Mouse (Mus musculus) heart, embryonic 16.5 days (tissue): Measurements from ENCODE around the gene Tbc1d9. TPM values are rescaled to one million over a fixed set of nuclear protein-coding genes. Genes with fewer than 3 reads are reported as not detected.
A peak's percentile ranks its signal among the peaks of the same experiment; 100 is the strongest.

ENCODE experiments used
- ATAC-seq: fragments of 200-750 bp; cut with Nextera tagmentation; replicated peaks from 2 replicates; pipeline ENCODE4 v1.8.0; 2017; ENCODE audit warnings: moderate number of reproducible peaks; ENCODE audit not compliant: insufficient read depth, low FRiP score; ENCODE audit errors: extremely low read depth
- H3K27ac ChIP-seq: fragments of 300-500 bp; sonication (generic); 2 replicates; pipeline ENCODE4 v1.5.1; 2014; ENCODE audit warnings: mild to moderate bottlenecking, low read length, control low read depth, moderate library complexity
- H3K27me3 ChIP-seq: fragments of 300-500 bp; sonication (generic); 2 replicates; pipeline ENCODE4 v1.6.1; 2014; ENCODE audit warnings: low read length, mixed read lengths; ENCODE audit not compliant: control insufficient read depth, insufficient read depth
- H3K36me3 ChIP-seq: fragments of 300-500 bp; sonication (generic); 2 replicates; pipeline ENCODE4 v1.6.1; 2014; ENCODE audit not compliant: control insufficient read depth, insufficient read depth
- H3K4me1 ChIP-seq: fragments of 300-500 bp; sonication (generic); 2 replicates; pipeline ENCODE4 v1.6.1; 2014; ENCODE audit warnings: low read length, mixed read lengths; ENCODE audit not compliant: control insufficient read depth, insufficient read depth
- H3K4me2 ChIP-seq: fragments of 300-500 bp; sonication (generic); 2 replicates; pipeline ENCODE4 v1.6.1; 2014; ENCODE audit warnings: low read depth, mild to moderate bottlenecking, control low read depth, low read length
- H3K4me3 ChIP-seq: fragments of 300-500 bp; sonication (generic); 2 replicates; pipeline ENCODE4 v1.5.1; 2014; ENCODE audit warnings: mild to moderate bottlenecking, control low read depth, low read length
- H3K9ac ChIP-seq: fragments of 300-500 bp; sonication (generic); 2 replicates; pipeline ENCODE4 v1.6.1; 2014; ENCODE audit warnings: low read length, control low read depth
- H3K9me3 ChIP-seq: fragments of 300-500 bp; sonication (generic); replicated peaks from 2 replicates; pipeline ENCODE4 v1.6.1; 2016; ENCODE audit warnings: low read length; ENCODE audit not compliant: control insufficient read depth
- WGBS: fragments of 180-500 bp; shearing (Covaris S2); extraction: QIAGEN DNeasy Blood & Tissue Kit; methylation state at CpG from one replicate; pipeline ENCODE4 v1.1.7; 2014; 5-methylcytosine and 5-hydroxymethylcytosine counted together
- polyA plus RNA-seq: library from polyadenylated mRNA; unstranded; fragments of >200 nt; fragmentation: Nextera tagmentation; extraction: Ambion mirVana; gene quantifications from 2 replicates; pipeline ENCODE4 v1.2.1, GENCODE M21; 2015

The Tbc1d9 gene
- polyA plus RNA-seq, 1 experiment from 2014 or later, result 0.66 TPM

GRCm38 (mm10) chr8:83187363-83187962 lies 22.3 kb downstream of the Tbc1d9 start:
- Histone ChIP-seq H3K4me2 (no peak overlapping the region), H3K4me3 (no peak overlapping the region), H3K36me3 (no peaks in the 10 kb centered on the region), H3K9ac (no peak overlapping the region), H3K27me3 (no peaks in the 10 kb centered on the region), H3K4me1 (peaks cover 3% of the 10 kb centered on the region; the same call in 1 of the 2 replicates), H3K27ac (no peak overlapping the region), H3K9me3 (no peaks in the 10 kb centered on the region)
- 93% methylated on average over 10 of the region's 10 CpGs for WGBS
- no peak for ATAC-seq

GRCm38 (mm10) chr8:83189538-83190095 lies 24.5 kb downstream of the Tbc1d9 start:
- Histone ChIP-seq H3K27ac (no peak overlapping the region), H3K27me3 (no peaks in the 10 kb centered on the region), H3K4me1 (peaks cover 3% of the 10 kb centered on the region; the same call in 1 of the 2 replicates), H3K36me3 (no peaks in the 10 kb centered on the region), H3K9ac (no peak overlapping the region), H3K4me2 (no peak overlapping the region), H3K4me3 (no peak overlapping the region), H3K9me3 (no peaks in the 10 kb centered on the region)
- WGBS, result 55% methylated on average over 4 of the region's 4 CpGs
- no peak for ATAC-seq

- H3K4me3 ChIP-seq, result no peak overlapping the region
- H3K36me3 ChIP-seq, result no peaks in the 10 kb centered on the region
- no peaks in the 10 kb centered on the region for H3K9me3 ChIP-seq
- 77% methylated on average over 6 of the region's 6 CpGs for WGBS
- H3K9ac ChIP-seq, result no peak overlapping the region
- no peaks in the 10 kb centered on the region for H3K27me3 ChIP-seq
- no peak overlapping the region for H3K27ac ChIP-seq
- H3K4me1 ChIP-seq, result peaks cover 16% of the 10 kb centered on the region
- no peak for ATAC-seq
- H3K4me2 ChIP-seq, result no peak overlapping the region
These were observed 30.9 kb downstream of the Tbc1d9 start for GRCm38 (mm10) chr8:83196088-83196487.

GRCm38 (mm10) chr8:83199715-83200114 lies 34.6 kb downstream of the Tbc1d9 start:
- ATAC-seq, result no peak
- H3K27ac ChIP-seq, result no peak overlapping the region; the same call in 1 of the 2 replicates
- 52% methylated on average over 8 of the region's 8 CpGs for WGBS

GRCm38 (mm10) chr8:83200191-83201177 lies 35.3 kb downstream of the Tbc1d9 start:
- Histone ChIP-seq H3K36me3 (no peaks in the 10 kb centered on the region), H3K4me3 (peak overlapping the region; percentile 12; the same call in 1 of the 2 replicates), H3K27ac (peak overlapping the region; percentile 71), H3K4me1 (peaks cover 17% of the 10 kb centered on the region), H3K9me3 (no peaks in the 10 kb centered on the region), H3K27me3 (no peaks in the 10 kb centered on the region), H3K9ac (peak overlapping the region; percentile 44; the same call in 1 of the 2 replicates), H3K4me2 (peak overlapping the region; percentile 49)
- 48% methylated on average over 16 of the region's 16 CpGs for WGBS
- ATAC-seq, result peak; percentile 24; the same call in 1 of the 2 replicates

More at GRCm38 (mm10) chr8:83199715-83200114, 34.6 kb downstream of the Tbc1d9 start:
- Histone ChIP-seq H3K27me3 (no peaks in the 10 kb centered on the region), H3K4me2 (no peak overlapping the region), H3K4me1 (peaks cover 17% of the 10 kb centered on the region), H3K9me3 (no peaks in the 10 kb centered on the region), H3K4me3 (no peak overlapping the region), H3K36me3 (no peaks in the 10 kb centered on the region), H3K9ac (no peak overlapping the region)

GRCm38 (mm10) chr8:83202946-83203345 lies 37.8 kb downstream of the Tbc1d9 start:
- H3K27me3 ChIP-seq, result no peaks in the 10 kb centered on the region
- H3K9me3 ChIP-seq, result no peaks in the 10 kb centered on the region

GRCm38 (mm10) chr8:83205907-83206306 lies 40.8 kb downstream of the Tbc1d9 start:
- Histone ChIP-seq H3K9me3 (no peaks in the 10 kb centered on the region), H3K27ac (no peak overlapping the region), H3K9ac (no peak overlapping the region), H3K4me2 (no peak overlapping the region), H3K4me1 (peaks cover 2% of the 10 kb centered on the region), H3K4me3 (no peak overlapping the region), H3K27me3 (no peaks in the 10 kb centered on the region), H3K36me3 (no peaks in the 10 kb centered on the region)
- no peak for ATAC-seq
- 57% methylated on average over 7 of the region's 7 CpGs for WGBS

More at GRCm38 (mm10) chr8:83202946-83203345, 37.8 kb downstream of the Tbc1d9 start:
- H3K9ac ChIP-seq, result no peak overlapping the region
- ATAC-seq, result 0 out of 2 replicates have a peak, but pooled peaks have one; percentile 23
- H3K4me1 ChIP-seq, result peaks cover 17% of the 10 kb centered on the region
- no peak overlapping the region for H3K4me2 ChIP-seq
- no peaks in the 10 kb centered on the region for H3K36me3 ChIP-seq
- WGBS, result 74% methylated on average over 11 of the region's 11 CpGs
- no peak overlapping the region for H3K27ac ChIP-seq
- H3K4me3 ChIP-seq, result no peak overlapping the region

- Histone ChIP-seq H3K9me3 (no peaks in the 10 kb centered on the region), H3K36me3 (no peaks in the 10 kb centered on the region), H3K4me3 (no peak overlapping the region), H3K27me3 (no peaks in the 10 kb centered on the region), H3K4me1 (no peaks in the 10 kb centered on the region), H3K27ac (no peak overlapping the region), H3K9ac (no peak overlapping the region), H3K4me2 (no peak overlapping the region)
- no peak for ATAC-seq
- WGBS, result 64% methylated on average over 4 of the region's 4 CpGs
These were observed 44.4 kb downstream of the Tbc1d9 start for GRCm38 (mm10) chr8:83209581-83209980.
